Mouse (Mus musculus) stomach, adult 2 months (tissue): ENCODE measurements around the gene Tmem14c. TPM values are rescaled to one million over a fixed set of nuclear protein-coding genes. Genes with fewer than 3 reads are reported as not detected.

ENCODE experiments used
- polyA plus RNA-seq: library from polyadenylated mRNA; depleted of rRNA; stranded (reverse); fragments of >200 nt; gene quantifications from 2 replicates; pipeline ENCODE4 v1.2.3, GENCODE M21; 2012; rRNA removed

Gene Tmem14c
- 57.8 and 62.0 TPM in 2 replicates for polyA plus RNA-seq

GRCm38 (mm10) chr13:41015829-41016634 is at the start of gene Tmem14c:
Gene Tmem14c, plus strand, starts transcription at chr13:41016292.

GRCm38 (mm10) chr13:41000926-41001639 is 15.0 kb upstream of the Tmem14c start, which contains the start of gene Pak1ip1:
Gene Pak1ip1, plus strand, starts transcription at chr13:41001023.

Other genes with a start within 250 kb of the Tmem14c start
- 0.75 and 1.0 TPM in 2 replicates for gene Gcnt2, start 156.5 kb upstream of the Tmem14c start, polyA plus RNA-seq
- gene Pak1ip1, start 15.3 kb upstream of the Tmem14c start, polyA plus RNA-seq = 31.5 and 33.3 TPM in 2 replicates
- 0.02 and 0.06 TPM in 2 replicates for gene Mak, start 63.4 kb downstream of the Tmem14c start, polyA plus RNA-seq
- not detected in 2 replicates for gene Gcm2, start 94.7 kb downstream of the Tmem14c start, polyA plus RNA-seq
- gene Sycp2l, start 98.0 kb downstream of the Tmem14c start, polyA plus RNA-seq = not detected in 2 replicates
- 0.05 and 0.08 TPM in 2 replicates for gene Elovl2, start 204.1 kb downstream of the Tmem14c start, polyA plus RNA-seq
- 1.9 and 2.8 TPM in 2 replicates for gene Smim13, start 233.6 kb downstream of the Tmem14c start, polyA plus RNA-seq